Mouse (Mus musculus) MEL (cell line): ENCODE measurements around the gene Mt2. TPM values are rescaled to one million over a fixed set of nuclear protein-coding genes. Genes with fewer than 3 reads are reported as not detected.
A peak's percentile ranks its signal among the peaks of the same experiment; 100 is the strongest.

Experiments
- DNase-seq: peaks from one replicate; pipeline ENCODE4 v3.0.0; 2011; ENCODE audit warnings: low read depth, low spot score
- H3K27ac ChIP-seq: 2 replicates; pipeline ENCODE4 v1.5.1; 2012; ENCODE audit warnings: low read depth, mild to moderate bottlenecking, control low read depth, low read length, moderate library complexity; ENCODE audit not compliant: control insufficient read depth
- H3K27me3 ChIP-seq, 2 experiments: fragments of 150-350 bp in 1 of 2; sonication (generic) in 1 of 2; 2 replicates each; pipeline ENCODE4 v1.6.1; 2012; ENCODE audit warnings: low read length in 2 of 2, mild to moderate bottlenecking in 2 of 2, improper control_type of control experiment in 1 of 2, moderate library complexity in 1 of 2; ENCODE audit not compliant: insufficient read depth in 2 of 2, control insufficient read depth in 1 of 2
- H3K36me3 ChIP-seq, 2 experiments: 2 replicates each; pipeline ENCODE4 v1.6.1; 2012 to 2014; ENCODE audit warnings: low read length in 2 of 2, improper control_type of control experiment in 1 of 2, inconsistent platforms in 1 of 2, mild to moderate bottlenecking in 1 of 2; ENCODE audit not compliant: insufficient read depth in 2 of 2, control insufficient read depth in 1 of 2
- H3K4me1 ChIP-seq, 2 experiments: fragments of 150-350 bp in 1 of 2; sonication (generic) in 1 of 2; 2 replicates each; pipeline ENCODE4 v1.6.1; 2012; ENCODE audit warnings: low read length in 2 of 2, improper control_type of control experiment in 1 of 2, mild to moderate bottlenecking in 1 of 2; ENCODE audit not compliant: insufficient read depth in 2 of 2, control insufficient read depth in 1 of 2
- H3K4me3 ChIP-seq, 2 experiments: fragments of 150-350 bp in 1 of 2; sonication (generic) in 1 of 2; 2 replicates each; pipeline ENCODE4 v1.5.1; 2012; ENCODE audit warnings: low read depth in 2 of 2, low read length in 2 of 2, mild to moderate bottlenecking in 2 of 2, moderate library complexity in 2 of 2, control low read depth in 1 of 2, improper control_type of control experiment in 1 of 2; ENCODE audit not compliant: control insufficient read depth in 1 of 2, insufficient read depth in 1 of 2
- H3K79me2 ChIP-seq: 2 replicates; pipeline ENCODE4 v1.6.1; 2012; ENCODE audit warnings: mild to moderate bottlenecking, low read length, moderate library complexity; ENCODE audit not compliant: control insufficient read depth, poor library complexity, insufficient read depth
- H3K9ac ChIP-seq: 2 replicates; pipeline ENCODE4 v1.6.1; 2012; ENCODE audit warnings: low read depth, mild to moderate bottlenecking, control low read depth, low read length, moderate library complexity; ENCODE audit not compliant: control insufficient read depth, poor library complexity, severe bottlenecking
- H3K9me3 ChIP-seq: fragments of 150-350 bp; sonication (generic); replicated peaks from 2 replicates; pipeline ENCODE4 v1.6.1; 2012; ENCODE audit warnings: mild to moderate bottlenecking, low read length, improper control_type of control experiment, moderate library complexity; ENCODE audit not compliant: insufficient read depth
- BHLHE40 ChIP-seq: IDR thresholded peaks from 2 replicates; pipeline ENCODE4 v1.6.1; 2012; ENCODE audit warnings: low read depth, mild to moderate bottlenecking, inconsistent platforms, low read length, improper control_type of control experiment, borderline replicate concordance
- CHD1 ChIP-seq: IDR thresholded peaks from 2 replicates; pipeline ENCODE4 v1.6.1; 2012; ENCODE audit warnings: low read depth, mild to moderate bottlenecking, inconsistent platforms, low read length, improper control_type of control experiment
- E2F4 ChIP-seq: IDR thresholded peaks from 2 replicates; pipeline ENCODE4 v1.6.1; 2011; ENCODE audit warnings: low read depth, low read length, improper control_type of control experiment, borderline replicate concordance
- ELF1 ChIP-seq: IDR thresholded peaks from 2 replicates; pipeline ENCODE4 v1.6.1; 2014; ENCODE audit warnings: low read depth, mild to moderate bottlenecking, inconsistent platforms, low read length, improper control_type of control experiment, moderate library complexity
- ETS1 ChIP-seq: IDR thresholded peaks from 2 replicates; pipeline ENCODE4 v1.6.1; 2012; ENCODE audit warnings: low read depth, mild to moderate bottlenecking, inconsistent platforms, low read length, improper control_type of control experiment, moderate library complexity
- GABPA ChIP-seq: IDR thresholded peaks from 2 replicates; pipeline ENCODE4 v1.6.1; 2012; ENCODE audit warnings: low read depth, mild to moderate bottlenecking, inconsistent platforms, low read length, improper control_type of control experiment, moderate library complexity
- GATA1 ChIP-seq: IDR thresholded peaks from 2 replicates; pipeline ENCODE4 v1.6.1; 2011; ENCODE audit warnings: low read depth, low read length, improper control_type of control experiment
- JUND ChIP-seq: IDR thresholded peaks from 2 replicates; pipeline ENCODE4 v1.6.1; 2011; ENCODE audit warnings: low read depth, mild to moderate bottlenecking, improper control_type of control experiment, low read length
- MAFK ChIP-seq: IDR thresholded peaks from 2 replicates; pipeline ENCODE4 v1.6.1; 2011; ENCODE audit warnings: low read depth, mild to moderate bottlenecking, low read length, improper control_type of control experiment, borderline replicate concordance
- MAX ChIP-seq: IDR thresholded peaks from 2 replicates; pipeline ENCODE4 v1.6.1; 2011; ENCODE audit warnings: low read length, improper control_type of control experiment
- MXI1 ChIP-seq: IDR thresholded peaks from 2 replicates; pipeline ENCODE4 v1.6.1; 2011; ENCODE audit warnings: mild to moderate bottlenecking, low read depth, low read length, improper control_type of control experiment
- MYB ChIP-seq: IDR thresholded peaks from 2 replicates; pipeline ENCODE4 v1.6.1; 2011; ENCODE audit warnings: mild to moderate bottlenecking, low read depth, low read length, improper control_type of control experiment
- MYC ChIP-seq: IDR thresholded peaks from 2 replicates; pipeline ENCODE4 v1.6.1; 2011; ENCODE audit warnings: low read depth, mild to moderate bottlenecking, low read length, improper control_type of control experiment, moderate library complexity
- NELFE ChIP-seq: IDR thresholded peaks from 2 replicates; pipeline ENCODE4 v1.6.1; 2011; ENCODE audit warnings: low read depth, low read length, improper control_type of control experiment
- NRF1 ChIP-seq: IDR thresholded peaks from 2 replicates; pipeline ENCODE4 v1.6.1; 2014; ENCODE audit warnings: low read depth, mild to moderate bottlenecking, inconsistent platforms, low read length, improper control_type of control experiment, moderate library complexity; ENCODE audit not compliant: poor library complexity, insufficient read depth, severe bottlenecking
- POLR2A ChIP-seq, 2 experiments: IDR thresholded peaks; 2 replicates each; pipeline ENCODE4 v1.6.1; 2011 to 2012; ENCODE audit warnings: low read length in 2 of 2, mild to moderate bottlenecking in 2 of 2, control low read depth in 1 of 2, improper control_type of control experiment in 1 of 2, low read depth in 1 of 2, moderate library complexity in 1 of 2; ENCODE audit not compliant: control insufficient read depth in 1 of 2, insufficient read depth in 1 of 2, poor library complexity in 1 of 2
- POLR2AphosphoS2 ChIP-seq: IDR thresholded peaks from 2 replicates; pipeline ENCODE4 v1.6.1; 2011; ENCODE audit warnings: low read length, improper control_type of control experiment
- POLR2AphosphoS5 ChIP-seq: IDR thresholded peaks from 2 replicates; pipeline ENCODE4 v1.6.1; 2012; ENCODE audit warnings: low read depth, borderline replicate concordance, mild to moderate bottlenecking, inconsistent platforms, low read length, moderate library complexity, mixed read lengths
- RAD21 ChIP-seq: IDR thresholded peaks from 2 replicates; pipeline ENCODE4 v1.6.1; 2011; ENCODE audit warnings: mild to moderate bottlenecking, low read depth, low read length, improper control_type of control experiment
- RCOR1 ChIP-seq: IDR thresholded peaks from 2 replicates; pipeline ENCODE4 v1.6.1; 2012; ENCODE audit warnings: low read depth, mild to moderate bottlenecking, inconsistent platforms, low read length, improper control_type of control experiment
- TAL1 ChIP-seq: IDR thresholded peaks from 2 replicates; pipeline ENCODE4 v1.6.1; 2012; ENCODE audit warnings: mild to moderate bottlenecking, inconsistent platforms, low read length, moderate library complexity, mixed read lengths
- TBP ChIP-seq: IDR thresholded peaks from 2 replicates; pipeline ENCODE4 v1.8.0; 2011; ENCODE audit warnings: low read depth, low read length, improper control_type of control experiment
- TCF12 ChIP-seq: IDR thresholded peaks from 2 replicates; pipeline ENCODE4 v1.6.1; 2014; ENCODE audit warnings: low read depth, mild to moderate bottlenecking, inconsistent platforms, low read length, improper control_type of control experiment, moderate library complexity
- UBTF ChIP-seq: IDR thresholded peaks from 2 replicates; pipeline ENCODE4 v1.6.1; 2012; ENCODE audit warnings: low read depth, mild to moderate bottlenecking, inconsistent platforms, low read length, improper control_type of control experiment, moderate library complexity, borderline replicate concordance; ENCODE audit not compliant: insufficient read depth
- USF1 ChIP-seq: IDR thresholded peaks from 2 replicates; pipeline ENCODE4 v1.6.1; 2014; ENCODE audit warnings: low read depth, mild to moderate bottlenecking, inconsistent platforms, low read length, improper control_type of control experiment, moderate library complexity
- USF2 ChIP-seq, 2 experiments: IDR thresholded peaks; 2 replicates each; pipeline ENCODE4 v1.6.1; 2011 to 2012; ENCODE audit warnings: improper control_type of control experiment in 2 of 2, low read length in 2 of 2, borderline replicate concordance in 1 of 2, inconsistent platforms in 1 of 2, low read depth in 1 of 2, mild to moderate bottlenecking in 1 of 2; ENCODE audit not compliant: insufficient read depth in 1 of 2
- ZC3H11A ChIP-seq: IDR thresholded peaks from 2 replicates; pipeline ENCODE4 v1.6.1; 2012; ENCODE audit warnings: low read depth, mild to moderate bottlenecking, inconsistent platforms, low read length, improper control_type of control experiment
- ZKSCAN1 ChIP-seq: IDR thresholded peaks from 2 replicates; pipeline ENCODE4 v1.6.1; 2012; ENCODE audit warnings: low read depth, mild to moderate bottlenecking, inconsistent platforms, low read length, improper control_type of control experiment, moderate library complexity
- ZMIZ1 ChIP-seq: IDR thresholded peaks from 2 replicates; pipeline ENCODE4 v1.6.1; 2012; ENCODE audit warnings: low read depth, mild to moderate bottlenecking, inconsistent platforms, low read length, improper control_type of control experiment, moderate library complexity
- polyA plus RNA-seq, 2 experiments: library from polyadenylated mRNA; stranded (reverse) in 1 of 2; unstranded in 1 of 2; fragments of >175 nt in 1 of 2; fragments of >200 nt in 1 of 2; gene quantifications; 2 replicates each; pipeline versions ENCODE4 v1.2.1 to v1.2.4; 2012; ENCODE audit warnings: low replicate concordance in 2 of 2, low read depth in 1 of 2; ENCODE audit not compliant: insufficient read length in 2 of 2, insufficient read depth in 1 of 2, missing spikeins in 1 of 2
- total RNA-seq: library from RNA; depleted of rRNA; stranded (reverse); fragments of 300-350 nt; gene quantifications from 2 replicates; pipeline ENCODE4 v1.2.3, GENCODE M21; 2012

Gene Mt2
- total and polyA plus RNA-seq, 3 experiments, result 469 to 2,013 TPM; not detected in 1

DNA sequence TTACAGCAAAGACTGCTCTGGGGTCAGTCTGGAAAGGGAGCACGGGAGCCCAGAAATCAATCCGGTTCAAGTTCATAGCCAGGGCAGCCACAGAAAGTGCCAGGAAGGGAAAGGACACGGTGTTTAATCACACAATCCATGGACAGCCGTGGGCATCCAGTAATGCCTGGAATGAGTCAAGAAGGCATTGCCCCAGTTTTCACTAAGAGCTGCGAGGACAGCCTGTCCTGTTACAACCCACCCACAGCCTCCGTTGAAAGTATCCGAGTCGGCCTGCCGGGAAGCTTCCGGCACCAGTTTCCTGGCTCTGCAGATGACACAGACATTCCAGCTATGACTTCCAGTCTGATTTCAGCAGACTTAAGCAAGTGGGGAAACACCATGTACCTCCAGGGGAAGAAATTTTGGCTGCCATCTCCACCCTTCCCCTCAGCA is 1.1 kb upstream of the Mt2 start:
- Histone ChIP-seq H3K9me3 (no peaks in the 10 kb centered on the region), H3K27ac (peak overlapping the region; percentile 88), H3K36me3 (peaks cover 0 to 29% of the 10 kb centered on the region in 2 experiments; a peak in 2 of 4 replicates), H3K4me3 (peak overlapping the region; percentile 50 to 74), H3K79me2 (peaks cover 21% of the 10 kb centered on the region), H3K4me1 (peaks cover 13 to 44% of the 10 kb centered on the region in 2 experiments)
- no peak for DNase-seq
- no peak for TF ChIP-seq POLR2AphosphoS5
- no peak for TF ChIP-seq ETS1
- no peak for TF ChIP-seq GATA1
- no peak for TF ChIP-seq TAL1
- no peak for TF ChIP-seq MAX
- TF ChIP-seq RCOR1, result no peak
- no peak for TF ChIP-seq ELF1
- no peak for TF ChIP-seq BHLHE40
- TF ChIP-seq, all 39 proteins: peak for 0
- Histone ChIP-seq H3K9ac (peak overlapping the region; percentile 78), H3K27me3 (no peaks in the 10 kb centered on the region)

DNA sequence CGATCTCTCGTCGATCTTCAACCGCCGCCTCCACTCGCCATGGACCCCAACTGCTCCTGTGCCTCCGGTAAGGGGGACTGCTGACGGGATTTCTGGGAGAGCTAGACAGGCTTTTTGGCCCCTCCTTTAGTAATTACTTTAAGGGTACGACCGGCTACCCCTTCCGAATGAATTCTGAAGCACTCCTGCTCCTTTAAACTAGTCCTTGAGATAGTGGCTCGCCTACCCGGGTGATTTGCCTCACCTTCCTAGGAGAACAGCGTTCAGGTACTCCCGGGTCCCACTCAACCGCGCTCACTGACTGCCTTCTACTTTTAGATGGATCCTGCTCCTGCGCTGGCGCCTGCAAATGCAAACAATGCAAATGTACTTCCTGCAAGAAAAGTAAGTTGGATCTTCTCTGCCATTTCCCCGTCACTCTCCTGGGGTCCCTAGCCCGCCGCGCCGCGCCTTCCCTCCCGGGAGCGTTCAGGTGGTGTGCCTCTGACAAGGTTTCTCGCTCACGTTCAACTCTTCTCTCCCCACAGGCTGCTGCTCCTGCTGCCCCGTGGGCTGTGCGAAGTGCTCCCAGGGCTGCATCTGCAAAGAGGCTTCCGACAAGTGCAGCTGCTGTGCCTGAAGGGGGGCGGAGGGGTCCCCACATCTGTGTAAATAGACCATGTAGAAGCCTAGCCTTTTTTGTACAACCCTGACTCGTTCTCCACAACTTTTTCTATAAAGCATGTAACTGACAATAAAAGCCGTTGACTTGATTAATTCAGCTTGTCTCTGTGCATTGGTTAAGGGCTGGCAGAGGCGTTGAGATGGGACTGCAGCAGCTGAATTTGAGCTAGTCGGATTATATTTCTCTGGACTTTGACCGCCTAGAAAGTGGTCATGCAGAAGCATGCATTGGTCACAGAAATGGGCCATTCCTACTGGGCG is 607 bp downstream of the Mt2 start:
- H3K27me3 ChIP-seq, result no peaks in the 10 kb centered on the region
- H3K27ac ChIP-seq, result peak overlapping the region; percentile 88
- H3K9me3 ChIP-seq, result no peaks in the 10 kb centered on the region
- H3K9ac ChIP-seq, result peak overlapping the region; percentile 78
- H3K36me3 ChIP-seq, result peaks cover 0 to 32% of the 10 kb centered on the region in 2 experiments; a peak in 2 of 4 replicates
- peak overlapping the region; percentile 74 for H3K4me3 ChIP-seq
- DNase-seq, result peak; percentile 72
- H3K4me1 ChIP-seq, result peaks cover 13 to 43% of the 10 kb centered on the region in 2 experiments
- peaks cover 21% of the 10 kb centered on the region for H3K79me2 ChIP-seq
- TF ChIP-seq MYB (no peak), MYC (no peak), MAFK (no peak), MAX (no peak), TCF12 (no peak), ETS1 (no peak; the same call in 1 of the 2 replicates), POLR2AphosphoS5 (no peak), TBP (0 out of 2 replicates have a peak, but pooled peaks have one; percentile 9), ZKSCAN1 (no peak), E2F4 (no peak), BHLHE40 (no peak), CHD1 (no peak), USF1 (no peak), ZMIZ1 (peak; percentile 100), NELFE (no peak; the same call in 1 of the 2 replicates), GABPA (no peak), ZC3H11A (no peak), JUND (no peak), POLR2A (IDR thresholded peaks at IDR 0.05; ENCODE audit: control insufficient read depth in 1 of 2, insufficient read depth in 1 of 2, low read depth in 1 of 2, low read length in 2 of 2, poor library complexity in 1 of 2) (peak; percentile 8 to 95; a peak in 3 of 4 replicates), MXI1 (peak; percentile 27; the same call in 1 of the 2 replicates), ELF1 (no peak), USF2 (IDR thresholded peaks at IDR 0.05; ENCODE audit: borderline replicate concordance in 1 of 2, insufficient read depth in 1 of 2, low read depth in 1 of 2, low read length in 2 of 2) (no peak), NRF1 (no peak), RAD21 (no peak), POLR2AphosphoS2 (no peak; the same call in 1 of the 2 replicates), UBTF (no peak)
